ENCODE assay signal across 16 mouse cellular contexts in genomic region chr2:22038780-22039179, GRCm38 (mm10).
DNase-seq lines count a peak whose midpoint lies in the region; TF ChIP-seq lines count a peak whose summit lies in the region.
"Had no signal": no experiment of that assay in that cellular context is flagged by ENCODE, and none has a peak within 500 bp of the region (broad histone marks: within the 10 kb centered on the region; RNA-seq: fewer than 3 reads in every experiment).

No protein-coding gene starts in this region.

- in situ Hi-C loops in ES-E14 (cut with MboI; ENCODE audit: low sequenced_read_pairs in 2 of 2, unreplicated experiment in 2 of 2): no loop called here

- 24% methylated on average over 2 of the region's 2 CpGs for WGBS in hindbrain, embryonic 10.5 days

- no peaks in the 10 kb centered on the region for H3K4me1 ChIP-seq in ES-E14 (ENCODE audit: control insufficient read depth in 2 of 2, insufficient read depth in 2 of 2, low read length in 2 of 2, poor library complexity in 1 of 2)
- 0 out of 2 replicates have a peak, but pooled peaks cover 10% of the 10 kb centered on the region for H3K4me1 ChIP-seq in hindbrain, embryonic 10.5 days (replicated peaks)
- H3K4me1 ChIP-seq: forebrain, embryonic 15.5 days; intestine, embryonic 15.5 days; kidney, embryonic 15.5 days had no signal

- no peak overlapping the region for H3K9ac ChIP-seq in ES-E14 (ENCODE audit: insufficient read depth, low read depth, low read length, poor library complexity, severe bottlenecking)
- H3K9ac ChIP-seq: forebrain, embryonic 15.5 days; intestine, embryonic 15.5 days; kidney, embryonic 15.5 days had no signal

- no peak overlapping the region for H3K4me3 ChIP-seq in left cerebral cortex, adult 2 months
- no peak overlapping the region for H3K4me3 ChIP-seq in ES-E14 (ENCODE audit: insufficient read depth in 1 of 2, low read depth in 1 of 2, low read length in 2 of 2, poor library complexity in 1 of 2, severe bottlenecking in 1 of 2)
- no peak overlapping the region for H3K4me3 ChIP-seq in hindbrain, embryonic 10.5 days
- H3K4me3 ChIP-seq: forebrain, embryonic 15.5 days; intestine, embryonic 15.5 days; kidney, embryonic 15.5 days; layer of hippocampus, adult 2 months; myocyte had no signal

- intact Hi-C loops in left cerebral cortex, adult 2 months (cut with DNase I): loop anchor here (10.0 kb wide), 1 partner anchor 586 kb away; the partner anchor contains the start of gene Gad2
- intact Hi-C loops in left cerebral cortex, postnatal 4 days (cut with DNase I): no loop called here

- H3K36me3 ChIP-seq in ES-E14 (ENCODE audit: control insufficient read depth, insufficient read depth, low read length, poor library complexity, severe bottlenecking): no peaks in the 10 kb centered on the region
- no peaks in the 10 kb centered on the region for H3K36me3 ChIP-seq in hindbrain, embryonic 10.5 days
- H3K36me3 ChIP-seq: forebrain, embryonic 15.5 days; intestine, embryonic 15.5 days; kidney, embryonic 15.5 days had no signal

- H3K27me3 ChIP-seq in hindbrain, embryonic 10.5 days (ENCODE audit: insufficient read depth, poor library complexity, severe bottlenecking): no peaks in the 10 kb centered on the region
- H3K27me3 ChIP-seq: CH12.LX; forebrain, embryonic 15.5 days; intestine, embryonic 15.5 days; kidney, embryonic 15.5 days had no signal

- no peak overlapping the region for H3K27ac ChIP-seq in left cerebral cortex, adult 2 months
- H3K27ac ChIP-seq in ES-E14 (ENCODE audit: insufficient read depth, low read depth, low read length, poor library complexity, severe bottlenecking): no peak overlapping the region
- H3K27ac ChIP-seq in hindbrain, embryonic 10.5 days: no peak overlapping the region
- H3K27ac ChIP-seq: forebrain, embryonic 15.5 days; intestine, embryonic 15.5 days; kidney, embryonic 15.5 days; layer of hippocampus, adult 2 months had no signal

- DNase-seq in left cerebral cortex, adult 2 months (ENCODE audit: extremely low spot score in 1 of 2, low spot score in 2 of 2): peak; percentile 14 to 24
- no peak for DNase-seq in left cerebral cortex, postnatal 4 days
- peak; percentile 37 for DNase-seq in ES-E14 (ENCODE audit: low read depth, low spot score)
- peak; percentile 15 for DNase-seq in Muller cell, postnatal 12 days (ENCODE audit: inconsistent ontology term)
- DNase-seq in right cerebral cortex, postnatal 10 days (ENCODE audit: low spot score in 2 of 2): peak; percentile 21 to 22
- DNase-seq in gastrocnemius, adult 8-10 months (ENCODE audit: low spot score in 2 of 2): no peak
- no peak for DNase-seq in hindbrain, embryonic 10.5 days (ENCODE audit: low spot score)
- DNase-seq: adrenal gland, postnatal 14 days; cerebellum, postnatal 14 days; thymus, adult 18-20 months had no signal

- TF ChIP-seq CTCF in left cerebral cortex, adult 2 months (IDR thresholded peaks at IDR 0.05): no peak

- H3K9me3 ChIP-seq in ES-E14 (ENCODE audit: control insufficient read depth, insufficient read depth, low read depth, low read length): no peaks in the 10 kb centered on the region
- H3K9me3 ChIP-seq in hindbrain, embryonic 10.5 days: no peaks in the 10 kb centered on the region
- H3K9me3 ChIP-seq: forebrain, embryonic 15.5 days; intestine, embryonic 15.5 days; kidney, embryonic 15.5 days had no signal

TF ChIP-seq in ES-E14, 5 proteins besides CTCF, POLR2A, EP300 and RAD21:
- no peak for TF ChIP-seq HCFC1 (IDR thresholded peaks at IDR 0.05; ENCODE audit: borderline replicate concordance, insufficient read depth, low read length)
- TF ChIP-seq ZC3H11A (IDR thresholded peaks at IDR 0.05; ENCODE audit: borderline replicate concordance, low read depth, low read length): no peak
- TF ChIP-seq CHD2 (IDR thresholded peaks at IDR 0.05; ENCODE audit: low read depth, low read length): no peak
- TF ChIP-seq ZNF384 (IDR thresholded peaks at IDR 0.05; ENCODE audit: low read depth, low read length): no peak

Comparison
In these comparisons a context has a peak if more than half of its experiments do, and no peak if none do; other contexts are left out.
1. DNase-seq: peak in left cerebral cortex, adult 2 months (2 of 2), ES-E14 (single experiment), Muller cell, postnatal 12 days (single experiment) and right cerebral cortex, postnatal 10 days (2 of 2); none in left cerebral cortex, postnatal 4 days (single experiment), gastrocnemius, adult 8-10 months (0 of 2) and hindbrain, embryonic 10.5 days (single experiment).